Mouse (Mus musculus) heart, adult 2 months (tissue): ENCODE measurements around the gene Chpf2.

ENCODE experiments used
- CTCF ChIP-seq: fragments of 200-600 bp; IDR thresholded peaks from 2 replicates; pipeline ENCODE4 v1.8.1; 2022; ENCODE audit warnings: antibody characterized with exemption, mild to moderate bottlenecking, moderate library complexity
- EP300 ChIP-seq: fragments of 200-500 bp; IDR thresholded peaks from 2 replicates; pipeline ENCODE4 v1.6.1; 2011; ENCODE audit warnings: low read depth, low read length, control low read depth; ENCODE audit not compliant: insufficient read depth
- POLR2A ChIP-seq: fragments of 200-500 bp; IDR thresholded peaks from 2 replicates; pipeline ENCODE4 v1.6.1; 2011; ENCODE audit warnings: mild to moderate bottlenecking, low read depth, low read length, control low read depth; ENCODE audit not compliant: insufficient read depth

DNA sequence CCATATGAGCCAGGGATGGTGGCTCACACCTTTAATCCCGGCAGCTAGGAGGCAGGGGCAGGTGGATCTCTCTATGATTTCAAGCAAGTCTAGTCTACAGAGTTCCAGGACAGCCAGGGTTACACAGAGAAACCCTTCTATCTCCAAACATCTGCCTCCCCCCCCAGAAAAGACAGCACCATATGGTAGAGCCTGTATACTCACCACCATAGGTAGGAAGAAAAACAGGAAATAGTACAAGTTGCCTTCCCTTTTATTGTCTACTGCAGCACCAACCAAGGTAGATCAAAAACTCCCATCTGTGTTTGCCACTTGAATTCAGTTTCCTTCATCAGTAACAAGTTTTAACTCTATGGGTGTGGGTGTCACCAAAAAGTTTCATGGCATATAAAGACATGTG is 10.6 kb upstream of the Chpf2 start:
- TF ChIP-seq POLR2A (no peak), EP300 (no peak), CTCF (no peak)
